Mouse (Mus musculus): Measurements from ENCODE around the gene Cacna1d. TPM values are rescaled to one million over a fixed set of nuclear protein-coding genes. Genes with fewer than 3 reads are reported as not detected.

The Cacna1d gene
- polyA plus RNA-seq, 1 experiment from 2014 or later = 9.5 TPM

DNA sequence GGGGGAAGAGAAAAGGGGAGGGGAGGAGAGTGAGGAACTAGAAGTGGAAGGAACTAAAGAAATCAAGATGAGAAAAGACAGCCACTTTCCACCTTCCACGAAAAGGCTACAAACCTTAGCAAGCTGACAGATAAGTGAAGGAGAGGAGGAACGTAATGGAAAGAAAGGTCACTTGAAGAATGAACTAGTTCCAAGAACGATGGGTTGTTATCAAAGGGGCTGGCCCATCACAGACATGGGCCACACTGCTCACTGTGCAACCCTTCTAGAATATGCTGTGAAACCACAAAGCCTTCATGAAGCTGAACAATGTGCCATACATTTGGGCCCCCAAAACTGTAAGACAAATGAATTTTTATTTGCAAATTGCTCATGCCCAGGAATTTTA, 248.4 kb downstream of the Cacna1d start:
- Histone ChIP-seq H3K4me2 (ENCODE audit: low read length) (no peak overlapping the region), H3K27ac (ENCODE audit: low read depth, low read length) (no peak overlapping the region), H3K9me3 (ENCODE audit: control insufficient read depth, low read length) (no peaks in the 10 kb centered on the region), H3K4me1 (ENCODE audit: control insufficient read depth, insufficient read depth, low read depth, low read length) (no peaks in the 10 kb centered on the region), H3K4me3 (ENCODE audit: low read length) (no peak overlapping the region), H3K27me3 (replicated peaks; ENCODE audit: control insufficient read depth, insufficient read depth, low read length) (no peaks in the 10 kb centered on the region), H3K9ac (ENCODE audit: low read depth, low read length) (no peak overlapping the region), H3K36me3 (ENCODE audit: control insufficient read depth, insufficient read depth, low read length) (no peaks in the 10 kb centered on the region)
- 83% methylated on average over 3 of the region's 3 CpGs for WGBS
- ATAC-seq = no peak

DNA sequence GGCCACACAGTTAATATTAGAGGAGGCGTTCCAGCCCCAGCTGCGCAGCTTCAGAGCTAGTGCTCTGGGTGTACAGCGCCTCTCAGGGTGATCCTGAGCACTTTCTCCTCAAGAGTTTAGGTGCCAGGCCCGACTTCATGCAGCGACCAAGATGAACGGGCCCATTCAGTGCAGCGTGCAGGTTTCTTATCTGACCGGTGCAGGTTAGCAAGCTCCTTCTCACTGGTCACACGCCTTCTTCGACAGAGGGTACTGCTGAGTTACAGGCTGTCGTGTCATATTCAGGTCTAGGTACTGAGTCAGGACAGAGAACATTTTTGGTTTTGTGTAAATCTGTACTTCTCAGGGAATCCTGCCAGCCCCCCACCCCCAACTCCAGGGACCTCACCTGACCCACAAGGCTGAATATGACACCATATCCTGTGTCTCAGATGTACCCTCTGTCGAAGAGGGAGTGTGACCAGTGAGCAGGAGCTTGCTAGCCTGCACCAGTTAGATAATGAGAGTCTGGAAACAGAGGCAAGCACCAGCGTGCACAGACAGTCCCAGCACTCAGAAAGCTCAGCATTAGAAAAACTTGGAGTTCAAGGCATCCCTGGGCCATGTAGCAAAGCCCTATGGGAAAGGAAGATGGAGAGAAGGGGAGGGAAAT, 249.0 kb downstream of the Cacna1d start:
- Histone ChIP-seq H3K4me3 (ENCODE audit: low read length) (no peak overlapping the region), H3K9me3 (ENCODE audit: control insufficient read depth, low read length) (no peaks in the 10 kb centered on the region), H3K4me1 (ENCODE audit: control insufficient read depth, insufficient read depth, low read depth, low read length) (no peaks in the 10 kb centered on the region), H3K27ac (ENCODE audit: low read depth, low read length) (no peak overlapping the region), H3K27me3 (replicated peaks; ENCODE audit: control insufficient read depth, insufficient read depth, low read length) (no peaks in the 10 kb centered on the region), H3K4me2 (ENCODE audit: low read length) (no peak overlapping the region), H3K36me3 (ENCODE audit: control insufficient read depth, insufficient read depth, low read length) (no peaks in the 10 kb centered on the region), H3K9ac (ENCODE audit: low read depth, low read length) (no peak overlapping the region)
- ATAC-seq = no peak
- WGBS = 92% methylated on average over 13 of the region's 13 CpGs

DNA sequence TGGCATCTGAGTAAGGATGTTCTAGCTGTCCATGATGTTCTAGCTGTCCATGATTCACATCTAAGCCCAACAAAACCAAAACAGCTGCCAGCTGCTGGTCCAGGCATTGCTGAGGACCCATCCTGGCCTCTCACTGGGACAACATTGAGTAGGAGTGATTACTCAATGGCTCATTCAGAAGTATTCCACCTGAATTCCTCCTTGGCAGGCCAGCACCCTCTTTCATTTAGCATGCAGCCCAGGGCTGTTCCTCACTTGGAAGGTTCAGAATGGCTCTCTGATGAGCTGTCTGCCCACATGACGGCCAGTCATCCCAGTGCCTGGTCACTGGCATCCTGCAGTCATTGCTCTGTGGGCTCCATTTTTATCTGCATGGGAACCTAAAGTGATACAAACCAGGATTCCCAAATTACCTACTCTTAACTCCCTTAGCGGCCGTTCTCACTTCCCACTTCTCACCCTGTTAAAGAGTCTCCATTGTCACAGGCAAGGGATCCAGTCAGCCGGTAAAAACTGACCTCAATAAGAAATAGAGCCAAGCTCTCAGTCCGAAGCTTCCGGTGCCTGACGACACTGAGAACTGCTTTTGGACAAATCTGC, 250.2 kb downstream of the Cacna1d start:
- no peak overlapping the region for H3K9ac ChIP-seq (ENCODE audit: low read depth, low read length)
- H3K4me1 ChIP-seq (ENCODE audit: control insufficient read depth, insufficient read depth, low read depth, low read length) = no peaks in the 10 kb centered on the region
- H3K27ac ChIP-seq (ENCODE audit: low read depth, low read length) = no peak overlapping the region
- no peak overlapping the region for H3K4me2 ChIP-seq (ENCODE audit: low read length)
- H3K4me3 ChIP-seq (ENCODE audit: low read length) = no peak overlapping the region
- no peaks in the 10 kb centered on the region for H3K9me3 ChIP-seq (ENCODE audit: control insufficient read depth, low read length)
- ATAC-seq = no peak
- no peaks in the 10 kb centered on the region for H3K27me3 ChIP-seq (replicated peaks; ENCODE audit: control insufficient read depth, insufficient read depth, low read length)
- WGBS = 82% methylated on average over 7 of the region's 7 CpGs
- no peaks in the 10 kb centered on the region for H3K36me3 ChIP-seq (ENCODE audit: control insufficient read depth, insufficient read depth, low read length)

DNA sequence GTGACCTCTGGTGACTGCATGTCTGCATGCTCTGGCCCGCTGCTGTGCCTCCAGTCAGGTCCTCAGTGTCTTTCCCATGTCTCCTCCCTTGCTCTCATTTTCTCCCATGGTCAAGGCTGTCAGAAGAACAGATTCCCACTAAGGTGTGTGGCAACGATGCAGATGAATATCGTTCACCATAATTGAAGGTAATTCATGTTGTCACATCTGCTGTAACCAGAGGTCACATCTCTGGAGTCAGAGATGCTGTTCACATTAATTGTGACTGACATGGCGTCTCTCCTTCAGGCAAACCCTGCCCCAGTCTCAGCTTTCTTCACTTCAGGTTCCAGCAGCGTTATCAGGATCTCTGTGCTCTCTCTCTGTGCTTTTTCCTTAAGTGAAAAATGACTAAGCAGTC, 252.4 kb downstream of the Cacna1d start:
- Histone ChIP-seq H3K36me3 (ENCODE audit: control insufficient read depth, insufficient read depth, low read length) (no peaks in the 10 kb centered on the region), H3K4me3 (ENCODE audit: low read length) (no peak overlapping the region), H3K9ac (ENCODE audit: low read depth, low read length) (no peak overlapping the region), H3K4me2 (ENCODE audit: low read length) (no peak overlapping the region), H3K27ac (ENCODE audit: low read depth, low read length) (no peak overlapping the region), H3K4me1 (ENCODE audit: control insufficient read depth, insufficient read depth, low read depth, low read length) (no peaks in the 10 kb centered on the region), H3K9me3 (ENCODE audit: control insufficient read depth, low read length) (no peaks in the 10 kb centered on the region), H3K27me3 (replicated peaks; ENCODE audit: control insufficient read depth, insufficient read depth, low read length) (no peaks in the 10 kb centered on the region)
- WGBS = 76% methylated on average over 5 of the region's 5 CpGs
- ATAC-seq = no peak

DNA sequence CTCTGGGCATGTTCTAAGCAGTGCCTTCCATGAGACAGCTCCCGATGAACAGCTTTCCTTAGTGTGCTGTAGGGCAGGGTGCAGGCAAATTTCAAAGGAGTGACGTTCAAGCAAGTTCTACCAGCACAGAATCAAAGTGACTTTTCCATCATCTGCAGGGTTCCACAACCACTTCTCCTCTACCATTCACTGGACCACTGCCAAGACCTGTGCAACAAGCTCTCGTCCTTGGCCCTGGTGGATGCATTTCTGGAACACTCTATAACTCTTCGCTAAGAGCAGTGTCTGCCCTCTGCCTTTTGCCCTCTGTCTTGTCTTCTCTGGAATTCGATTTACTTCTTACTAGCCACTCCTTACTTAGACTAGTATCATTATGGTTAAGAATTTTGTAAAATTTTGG, 266.1 kb downstream of the Cacna1d start:
- WGBS = 88% methylated on average over 5 of the region's 5 CpGs
- Histone ChIP-seq H3K4me1 (ENCODE audit: control insufficient read depth, insufficient read depth, low read depth, low read length) (no peaks in the 10 kb centered on the region), H3K4me3 (ENCODE audit: low read length) (no peak overlapping the region), H3K27ac (ENCODE audit: low read depth, low read length) (no peak overlapping the region), H3K9me3 (ENCODE audit: control insufficient read depth, low read length) (no peaks in the 10 kb centered on the region), H3K36me3 (ENCODE audit: control insufficient read depth, insufficient read depth, low read length) (no peaks in the 10 kb centered on the region), H3K27me3 (replicated peaks; ENCODE audit: control insufficient read depth, insufficient read depth, low read length) (no peaks in the 10 kb centered on the region), H3K9ac (ENCODE audit: low read depth, low read length) (no peak overlapping the region), H3K4me2 (ENCODE audit: low read length) (no peak overlapping the region)
- no peak for ATAC-seq

DNA sequence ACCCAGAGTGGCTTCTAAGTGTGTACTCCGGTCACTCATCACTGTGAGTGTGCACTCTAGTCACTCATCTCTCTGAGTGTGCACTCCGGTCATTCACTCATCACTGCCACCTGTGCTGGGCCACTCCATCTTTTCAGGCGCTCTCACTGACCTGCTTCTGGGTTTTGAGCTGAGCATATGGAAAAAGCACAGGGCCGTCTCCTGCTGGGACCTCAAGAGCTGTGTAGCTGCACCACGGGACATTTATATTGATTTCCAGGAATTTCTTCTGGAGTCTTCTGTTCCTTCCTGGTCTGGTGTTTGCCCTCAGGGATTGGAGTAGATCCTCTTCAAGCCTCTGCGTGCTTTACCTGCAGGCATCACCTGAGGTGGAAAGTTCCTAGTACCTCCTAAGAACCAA, 269.2 kb downstream of the Cacna1d start:
- Histone ChIP-seq H3K4me2 (ENCODE audit: low read length) (no peak overlapping the region), H3K4me1 (ENCODE audit: control insufficient read depth, insufficient read depth, low read depth, low read length) (no peaks in the 10 kb centered on the region), H3K4me3 (ENCODE audit: low read length) (no peak overlapping the region), H3K27me3 (replicated peaks; ENCODE audit: control insufficient read depth, insufficient read depth, low read length) (no peaks in the 10 kb centered on the region), H3K27ac (ENCODE audit: low read depth, low read length) (no peak overlapping the region), H3K9me3 (ENCODE audit: control insufficient read depth, low read length) (no peaks in the 10 kb centered on the region), H3K9ac (ENCODE audit: low read depth, low read length) (no peak overlapping the region), H3K36me3 (ENCODE audit: control insufficient read depth, insufficient read depth, low read length) (no peaks in the 10 kb centered on the region)
- ATAC-seq = no peak
- WGBS = 87% methylated on average over 6 of the region's 6 CpGs

DNA sequence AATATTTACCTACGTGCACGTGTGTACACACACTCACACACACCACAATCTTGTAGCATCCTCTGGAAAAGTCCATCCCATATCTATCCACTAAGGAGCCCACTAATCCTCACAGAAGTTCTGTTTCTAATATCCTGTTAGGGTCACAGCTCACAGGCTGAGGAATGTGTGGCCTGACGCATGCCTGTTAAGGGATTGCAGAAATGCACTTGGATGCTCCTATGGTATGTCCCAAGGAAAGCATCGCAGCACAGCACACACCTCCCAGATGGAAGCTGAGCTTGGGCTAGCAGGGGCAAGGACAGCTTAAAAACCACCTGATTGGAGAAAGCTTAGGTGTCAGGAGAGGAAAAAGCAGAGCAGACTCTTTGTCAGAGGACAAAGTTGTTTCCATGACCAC, 271.4 kb downstream of the Cacna1d start:
- Histone ChIP-seq H3K36me3 (ENCODE audit: control insufficient read depth, insufficient read depth, low read length) (no peaks in the 10 kb centered on the region), H3K27me3 (replicated peaks; ENCODE audit: control insufficient read depth, insufficient read depth, low read length) (no peaks in the 10 kb centered on the region), H3K4me3 (ENCODE audit: low read length) (no peak overlapping the region), H3K9ac (ENCODE audit: low read depth, low read length) (no peak overlapping the region), H3K27ac (ENCODE audit: low read depth, low read length) (no peak overlapping the region), H3K4me2 (ENCODE audit: low read length) (no peak overlapping the region), H3K4me1 (ENCODE audit: control insufficient read depth, insufficient read depth, low read depth, low read length) (no peaks in the 10 kb centered on the region), H3K9me3 (ENCODE audit: control insufficient read depth, low read length) (no peaks in the 10 kb centered on the region)
- no peak for ATAC-seq
- 85% methylated on average over 4 of the region's 4 CpGs for WGBS

DNA sequence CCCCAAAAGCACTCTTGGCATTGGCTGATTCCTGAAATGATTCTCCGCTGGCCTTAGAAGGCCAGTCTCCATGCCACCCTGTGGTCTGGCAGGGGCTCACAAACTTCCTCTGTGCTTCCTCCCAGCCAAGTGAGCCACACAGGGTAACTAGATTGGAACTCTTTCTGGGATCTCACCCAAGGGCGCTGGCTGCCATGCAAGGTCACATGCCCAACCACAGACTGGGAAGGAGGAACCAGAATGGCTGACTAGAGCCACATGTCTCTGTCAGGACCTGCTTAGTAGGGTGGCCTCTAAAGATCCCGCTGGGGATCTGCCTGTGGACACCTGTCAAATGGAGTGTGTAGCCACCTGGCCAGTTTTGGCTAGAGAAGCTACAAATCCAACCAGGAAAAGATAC, 273.1 kb downstream of the Cacna1d start:
- Histone ChIP-seq H3K4me3 (ENCODE audit: low read length) (no peak overlapping the region), H3K36me3 (ENCODE audit: control insufficient read depth, insufficient read depth, low read length) (no peaks in the 10 kb centered on the region), H3K4me1 (ENCODE audit: control insufficient read depth, insufficient read depth, low read depth, low read length) (no peaks in the 10 kb centered on the region), H3K27ac (ENCODE audit: low read depth, low read length) (no peak overlapping the region), H3K9ac (ENCODE audit: low read depth, low read length) (no peak overlapping the region), H3K27me3 (replicated peaks; ENCODE audit: control insufficient read depth, insufficient read depth, low read length) (no peaks in the 10 kb centered on the region), H3K9me3 (ENCODE audit: control insufficient read depth, low read length) (no peaks in the 10 kb centered on the region), H3K4me2 (ENCODE audit: low read length) (no peak overlapping the region)
- 89% methylated on average over 3 of the region's 3 CpGs for WGBS
- peak; percentile 45; the same call in 1 of the 2 replicates for ATAC-seq

DNA sequence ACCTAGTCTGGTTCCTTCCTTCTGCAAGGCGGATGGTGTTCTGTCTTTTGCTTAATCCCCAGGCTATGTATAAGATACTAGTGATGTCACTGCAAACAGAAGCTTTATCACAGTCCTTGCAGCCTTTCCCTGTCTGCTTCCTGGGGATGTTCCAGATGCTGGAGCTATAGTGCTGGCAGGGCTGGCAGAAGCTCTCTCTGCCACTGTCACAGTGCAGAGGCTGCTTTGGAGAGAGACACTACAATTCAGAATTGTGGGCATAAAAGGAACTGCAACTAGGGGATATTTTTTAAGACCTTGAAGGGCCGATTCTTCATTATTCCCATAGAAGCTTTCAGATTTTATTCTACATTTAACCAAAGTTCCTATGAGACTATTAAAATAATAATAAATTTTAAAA, 274.1 kb downstream of the Cacna1d start:
- WGBS = 84% methylated on average over 2 of the region's 2 CpGs
- no peak overlapping the region for H3K9ac ChIP-seq (ENCODE audit: low read depth, low read length)
- H3K4me1 ChIP-seq (ENCODE audit: control insufficient read depth, insufficient read depth, low read depth, low read length) = no peaks in the 10 kb centered on the region
- H3K4me3 ChIP-seq (ENCODE audit: low read length) = no peak overlapping the region
- H3K27ac ChIP-seq (ENCODE audit: low read depth, low read length) = no peak overlapping the region
- no peaks in the 10 kb centered on the region for H3K9me3 ChIP-seq (ENCODE audit: control insufficient read depth, low read length)
- ATAC-seq = no peak
- H3K36me3 ChIP-seq (ENCODE audit: control insufficient read depth, insufficient read depth, low read length) = no peaks in the 10 kb centered on the region
- H3K27me3 ChIP-seq (replicated peaks; ENCODE audit: control insufficient read depth, insufficient read depth, low read length) = no peaks in the 10 kb centered on the region
- H3K4me2 ChIP-seq (ENCODE audit: low read length) = no peak overlapping the region
